Mouse (Mus musculus): Measurements from ENCODE around the gene Aldh9a1.

- no peak for TF ChIP-seq CTCF (IDR thresholded peaks at IDR 0.05)
- TF ChIP-seq EP300 (IDR thresholded peaks at IDR 0.05): no peak
Measured at GRCm38 (mm10) chr1:167300122-167300521, 49.7 kb upstream of the Aldh9a1 start.

All from lung, postnatal 0 days (tissue).